21 mouse cellular contexts compared by ENCODE assay signal in the genomic region with DNA sequence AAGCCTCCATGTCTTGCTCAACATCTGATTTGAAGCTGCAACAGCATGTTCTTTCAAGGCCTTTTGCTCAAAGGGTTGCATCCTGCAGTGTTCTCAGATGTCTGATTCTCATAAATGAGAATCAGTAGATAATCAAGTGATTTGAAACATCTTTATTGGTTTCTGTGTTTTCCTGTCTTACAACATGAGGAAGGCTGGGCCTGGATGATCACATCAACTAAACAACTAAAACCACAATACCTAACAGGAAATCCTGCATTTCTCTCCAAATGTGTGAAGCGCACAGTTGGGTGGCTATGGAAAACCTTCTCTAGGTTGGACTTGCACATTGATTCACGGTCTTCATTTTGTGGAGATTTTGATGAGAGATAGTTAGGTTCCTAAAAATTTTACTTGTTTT.
DNase-seq lines count a peak whose midpoint lies in the region; ATAC-seq and TF ChIP-seq lines count a peak whose summit lies in the region.
"Had no signal": no experiment of that assay in that cellular context is flagged by ENCODE, and none has a peak within 500 bp of the region (broad histone marks: within the 10 kb centered on the region; RNA-seq: fewer than 3 reads in every experiment).

No protein-coding gene starts in this region.

- H3K27me3 ChIP-seq in kidney, embryonic 14.5 days (ENCODE audit: control insufficient read depth, insufficient read depth, low read length) = no peaks in the 10 kb centered on the region
- no peaks in the 10 kb centered on the region for H3K27me3 ChIP-seq in stomach, postnatal 0 days (ENCODE audit: control insufficient read depth, insufficient read depth, low read length)
- H3K27me3 ChIP-seq in intestine, embryonic 16.5 days (replicated peaks; ENCODE audit: control insufficient read depth, insufficient read depth, low read length) = no peaks in the 10 kb centered on the region
- H3K27me3 ChIP-seq: embryonic facial prominence, embryonic 13.5 days; forebrain, embryonic 12.5 days; heart, embryonic 12.5 days; hindbrain, embryonic 12.5 days had no signal

- H3K36me3 ChIP-seq in kidney, embryonic 14.5 days (ENCODE audit: control insufficient read depth, insufficient read depth, low read length) = no peaks in the 10 kb centered on the region
- no peaks in the 10 kb centered on the region for H3K36me3 ChIP-seq in stomach, postnatal 0 days (ENCODE audit: control insufficient read depth, insufficient read depth, low read length)
- H3K36me3 ChIP-seq in intestine, embryonic 16.5 days (ENCODE audit: control insufficient read depth, insufficient read depth, low read length) = no peaks in the 10 kb centered on the region
- H3K36me3 ChIP-seq: embryonic facial prominence, embryonic 13.5 days; forebrain, embryonic 12.5 days; G1E; heart, embryonic 12.5 days; hindbrain, embryonic 12.5 days had no signal

- peak; percentile 76 for ATAC-seq in megakaryocyte progenitor cell, adult 5-6 weeks (replicated peaks; ENCODE audit: poor library complexity)
- ATAC-seq in kidney, embryonic 14.5 days (ENCODE audit: low FRiP score, low TSS enrichment) = no peak
- ATAC-seq in stomach, postnatal 0 days (ENCODE audit: low FRiP score, low TSS enrichment) = no peak
- no peak for ATAC-seq in intestine, embryonic 16.5 days
- ATAC-seq: forebrain, embryonic 16.5 days; hindbrain, embryonic 16.5 days; intestine, postnatal 0 days had no signal

- H3K4me1 ChIP-seq in kidney, embryonic 14.5 days (ENCODE audit: control insufficient read depth, insufficient read depth, low read length) = no peaks in the 10 kb centered on the region
- no peaks in the 10 kb centered on the region for H3K4me1 ChIP-seq in stomach, postnatal 0 days (replicated peaks; ENCODE audit: control insufficient read depth, insufficient read depth)
- H3K4me1 ChIP-seq in intestine, embryonic 16.5 days (ENCODE audit: control insufficient read depth, insufficient read depth, low read length) = no peaks in the 10 kb centered on the region
- H3K4me1 ChIP-seq: embryonic facial prominence, embryonic 13.5 days; forebrain, embryonic 12.5 days; heart, embryonic 12.5 days; hindbrain, embryonic 12.5 days had no signal

- no peak overlapping the region for H3K4me3 ChIP-seq in kidney, embryonic 14.5 days (ENCODE audit: low read length)
- H3K4me3 ChIP-seq in stomach, postnatal 0 days (ENCODE audit: low read depth, low read length) = no peak overlapping the region
- no peak overlapping the region for H3K4me3 ChIP-seq in intestine, embryonic 16.5 days (ENCODE audit: low read length)
- H3K4me3 ChIP-seq: embryonic facial prominence, embryonic 13.5 days; forebrain, embryonic 12.5 days; heart, embryonic 12.5 days; hindbrain, embryonic 12.5 days had no signal

- intact Hi-C loops in heart, postnatal 25 days (cut with DNase I) = no loop called here

- no peak overlapping the region for H3K9ac ChIP-seq in kidney, embryonic 14.5 days (ENCODE audit: low read depth, low read length)
- no peak overlapping the region for H3K9ac ChIP-seq in stomach, postnatal 0 days (ENCODE audit: low read length)
- no peak overlapping the region for H3K9ac ChIP-seq in intestine, embryonic 16.5 days (ENCODE audit: low read depth, low read length)
- H3K9ac ChIP-seq: embryonic facial prominence, embryonic 13.5 days; forebrain, embryonic 12.5 days; heart, embryonic 12.5 days; hindbrain, embryonic 12.5 days had no signal

- no peak overlapping the region for H3K27ac ChIP-seq in kidney, embryonic 14.5 days (ENCODE audit: low read depth, low read length)
- H3K27ac ChIP-seq in stomach, postnatal 0 days (replicated peaks) = no peak overlapping the region
- H3K27ac ChIP-seq in intestine, embryonic 16.5 days (ENCODE audit: low read length) = no peak overlapping the region
- H3K27ac ChIP-seq: embryonic facial prominence, embryonic 13.5 days; forebrain, embryonic 12.5 days; hindbrain, embryonic 12.5 days had no signal

- no peak for TF ChIP-seq EP300 in stomach, postnatal 0 days (optimal IDR thresholded peaks at IDR 0.05)

- H3K4me2 ChIP-seq in kidney, embryonic 14.5 days (replicated peaks; ENCODE audit: low read depth, low read length) = no peak overlapping the region
- no peak overlapping the region for H3K4me2 ChIP-seq in stomach, postnatal 0 days (replicated peaks; ENCODE audit: low read depth)
- H3K4me2 ChIP-seq in intestine, embryonic 16.5 days (ENCODE audit: low read depth, low read length) = no peak overlapping the region
- H3K4me2 ChIP-seq: embryonic facial prominence, embryonic 13.5 days; forebrain, embryonic 12.5 days; heart, embryonic 12.5 days; hindbrain, embryonic 12.5 days had no signal

- TF ChIP-seq CTCF in stomach, postnatal 0 days (IDR thresholded peaks at IDR 0.05; ENCODE audit: low read depth) = no peak

- peak; percentile 57 for DNase-seq in heart, adult 11 months
- DNase-seq in heart, postnatal 25 days (ENCODE audit: low spot score) = no peak
- DNase-seq in T-cell, adult 2 months (ENCODE audit: low spot score) = peak; percentile 27
- DNase-seq in induced T-regulatory cell, adult 2 months (ENCODE audit: low read depth) = peak; percentile 31
- DNase-seq in stomach, postnatal 0 days (ENCODE audit: low spot score) = no peak
- DNase-seq: adrenal gland, postnatal 10 days; cerebellum, adult 11 months; cerebellum, adult 9-10 months; cerebellum, postnatal 25 days; heart, postnatal 36 days had no signal

- WGBS in kidney, embryonic 14.5 days = 89% methylated on average over 2 of the region's 2 CpGs
- 90% methylated on average over 2 of the region's 2 CpGs for WGBS in stomach, postnatal 0 days
- WGBS in intestine, embryonic 16.5 days = 83% methylated on average over 2 of the region's 2 CpGs

- no peaks in the 10 kb centered on the region for H3K9me3 ChIP-seq in kidney, embryonic 14.5 days (ENCODE audit: control insufficient read depth, low read length)
- no peaks in the 10 kb centered on the region for H3K9me3 ChIP-seq in stomach, postnatal 0 days (ENCODE audit: control insufficient read depth, low read length)
- no peaks in the 10 kb centered on the region for H3K9me3 ChIP-seq in intestine, embryonic 16.5 days (ENCODE audit: control insufficient read depth, low read length)
- H3K9me3 ChIP-seq: embryonic facial prominence, embryonic 13.5 days; forebrain, embryonic 12.5 days; G1E; heart, embryonic 12.5 days; hindbrain, embryonic 12.5 days had no signal

Comparison
In these comparisons a context has a peak if more than half of its experiments do, and no peak if none do; other contexts are left out.
1. DNase-seq: peak in heart, adult 11 months (single experiment), T-cell, adult 2 months (single experiment) and induced T-regulatory cell, adult 2 months (single experiment); none in heart, postnatal 25 days (single experiment) and stomach, postnatal 0 days (single experiment).